Mouse (Mus musculus) bone marrow, adult 2 months (tissue): Measurements from ENCODE around the gene 4930590J08Rik.

Experiments
- CTCF ChIP-seq: fragments of 200-500 bp; IDR thresholded peaks from 2 replicates; pipeline ENCODE4 v1.5.1; 2011; ENCODE audit warnings: low read length, control low read depth; ENCODE audit not compliant: control insufficient read depth, insufficient read depth
- POLR2A ChIP-seq: fragments of 200-500 bp; IDR thresholded peaks from 2 replicates; pipeline ENCODE4 v1.6.1; 2011; ENCODE audit warnings: low read depth, mild to moderate bottlenecking, control low read depth, low read length, borderline replicate concordance; ENCODE audit not compliant: control insufficient read depth

DNA sequence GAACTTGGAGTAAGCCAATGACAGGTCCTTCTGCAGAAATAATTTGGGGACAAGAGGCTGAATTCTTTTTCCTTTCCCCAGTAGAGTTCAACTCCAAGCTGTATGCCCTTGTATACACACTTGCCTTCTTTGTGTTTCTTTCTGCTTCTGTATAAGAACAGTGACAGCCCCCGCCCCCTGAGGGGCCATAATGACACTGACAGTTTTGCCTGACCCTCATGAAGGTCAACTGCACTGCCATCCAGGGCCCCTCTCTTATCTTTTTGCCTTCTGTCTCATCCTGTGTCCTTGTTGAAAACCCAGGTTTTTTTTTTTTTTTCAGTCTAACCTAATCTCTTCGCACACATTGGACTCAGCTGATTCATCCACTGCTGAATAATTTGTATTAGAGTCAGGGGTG lies 29.8 kb upstream of the 4930590J08Rik start:
- no peak for TF ChIP-seq POLR2A
- no peak for TF ChIP-seq CTCF
